Mouse (Mus musculus): Measurements from ENCODE around the gene Qrich1. TPM values are rescaled to one million over a fixed set of nuclear protein-coding genes. Genes with fewer than 3 reads are reported as not detected.
A peak's percentile ranks its signal among the peaks of the same experiment; 100 is the strongest.

Qrich1 gene
- polyA plus RNA-seq, 1 experiment from 2014 or later, result 127 TPM

DNA sequence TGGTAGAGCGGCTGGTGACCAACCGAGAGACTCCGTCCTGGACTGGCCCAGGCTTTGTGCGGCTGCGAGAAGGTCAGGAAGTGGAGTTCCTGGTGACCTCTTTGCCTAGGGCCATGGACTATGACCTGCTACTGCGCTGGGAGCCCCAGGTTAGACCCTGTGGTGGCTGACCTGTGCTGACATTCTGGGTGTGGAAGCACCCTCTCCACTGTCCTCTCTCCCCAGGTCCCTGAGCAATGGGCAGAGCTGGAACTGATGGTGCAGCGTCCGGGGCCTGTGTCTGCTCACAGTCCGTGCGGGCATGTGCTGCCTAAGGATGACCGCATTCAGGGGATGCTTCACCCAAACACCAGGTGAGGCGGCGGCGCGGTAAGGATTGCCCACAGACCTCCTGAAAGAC is 32.6 kb upstream of the Qrich1 start:
- ATAC-seq (ENCODE audit: low FRiP score, low read depth), result no peak
- H3K27ac ChIP-seq (replicated peaks), result no peak overlapping the region
- H3K4me2 ChIP-seq, result no peak overlapping the region
- no peaks in the 10 kb centered on the region for H3K36me3 ChIP-seq
- H3K27me3 ChIP-seq, result no peaks in the 10 kb centered on the region
- no peak overlapping the region for H3K9ac ChIP-seq
- no peaks in the 10 kb centered on the region for H3K9me3 ChIP-seq
- 96% methylated on average over 15 of the region's 15 CpGs for WGBS
- no peak overlapping the region for H3K4me3 ChIP-seq
- peaks cover 13% of the 10 kb centered on the region for H3K4me1 ChIP-seq (replicated peaks)

DNA sequence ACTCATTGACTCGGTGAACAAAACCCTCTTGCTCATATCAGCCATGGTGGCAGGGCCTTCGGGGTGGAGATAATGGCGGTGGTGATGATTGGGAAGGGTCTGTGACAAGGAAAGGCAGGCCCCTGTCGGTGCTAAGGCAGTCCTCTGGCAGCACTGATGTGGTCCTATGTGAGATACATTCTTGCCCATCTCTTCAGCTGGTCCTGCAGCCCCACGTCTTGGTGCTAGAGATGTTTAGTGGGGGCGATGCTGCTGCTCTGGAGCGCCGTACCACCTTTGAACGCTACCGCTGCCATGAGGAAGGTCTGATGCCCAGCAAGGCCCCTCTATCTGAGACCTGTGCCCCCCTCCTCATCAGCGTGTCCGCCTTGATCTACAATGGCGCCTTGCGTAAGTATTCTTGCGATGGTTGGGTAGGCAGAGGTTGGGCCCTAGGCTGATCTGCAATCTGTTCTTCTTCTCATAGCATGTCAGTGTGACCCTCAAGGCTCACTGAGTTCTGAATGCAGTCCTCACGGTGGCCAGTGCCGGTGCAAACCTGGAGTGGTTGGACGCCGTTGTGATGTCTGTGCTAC is 31.2 kb upstream of the Qrich1 start:
- Histone ChIP-seq H3K27ac (replicated peaks) (no peak overlapping the region), H3K9ac (no peak overlapping the region), H3K36me3 (no peaks in the 10 kb centered on the region), H3K27me3 (no peaks in the 10 kb centered on the region), H3K9me3 (no peaks in the 10 kb centered on the region), H3K4me1 (replicated peaks) (peaks cover 9% of the 10 kb centered on the region), H3K4me3 (no peak overlapping the region), H3K4me2 (no peak overlapping the region)
- WGBS, result 95% methylated on average over 19 of the region's 19 CpGs
- no peak for ATAC-seq (ENCODE audit: low FRiP score, low read depth)

DNA sequence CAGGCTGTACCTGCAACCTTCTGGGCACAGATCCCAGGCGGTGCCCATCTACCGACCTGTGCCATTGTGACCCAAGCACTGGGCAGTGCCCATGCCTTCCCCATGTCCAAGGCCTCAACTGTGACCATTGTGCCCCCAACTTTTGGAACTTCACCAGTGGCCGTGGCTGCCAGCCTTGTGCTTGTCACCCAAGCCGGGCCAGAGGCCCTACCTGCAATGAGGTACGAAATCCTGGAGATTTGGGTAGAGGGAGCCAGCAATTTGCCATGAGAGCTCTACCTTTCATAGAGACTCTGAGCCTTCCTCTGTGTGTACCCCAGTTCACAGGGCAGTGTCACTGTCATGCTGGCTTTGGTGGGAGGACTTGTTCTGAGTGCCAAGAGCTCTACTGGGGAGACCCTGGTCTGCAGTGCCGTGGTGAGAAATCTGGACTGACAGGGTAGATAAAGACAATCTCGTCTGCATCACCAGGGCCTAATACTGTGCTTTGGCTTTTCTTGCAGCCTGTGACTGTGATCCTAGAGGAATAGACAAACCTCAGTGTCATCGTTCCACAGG is 29.6 kb upstream of the Qrich1 start:
- WGBS, result 96% methylated on average over 8 of the region's 8 CpGs
- no peaks in the 10 kb centered on the region for H3K36me3 ChIP-seq
- H3K9ac ChIP-seq, result no peak overlapping the region
- H3K27ac ChIP-seq (replicated peaks), result no peak overlapping the region
- H3K4me1 ChIP-seq (replicated peaks), result peaks cover 18% of the 10 kb centered on the region
- no peak for ATAC-seq (ENCODE audit: low FRiP score, low read depth)
- no peaks in the 10 kb centered on the region for H3K9me3 ChIP-seq
- H3K4me3 ChIP-seq, result no peak overlapping the region
- no peaks in the 10 kb centered on the region for H3K27me3 ChIP-seq
- H3K4me2 ChIP-seq, result no peak overlapping the region

DNA sequence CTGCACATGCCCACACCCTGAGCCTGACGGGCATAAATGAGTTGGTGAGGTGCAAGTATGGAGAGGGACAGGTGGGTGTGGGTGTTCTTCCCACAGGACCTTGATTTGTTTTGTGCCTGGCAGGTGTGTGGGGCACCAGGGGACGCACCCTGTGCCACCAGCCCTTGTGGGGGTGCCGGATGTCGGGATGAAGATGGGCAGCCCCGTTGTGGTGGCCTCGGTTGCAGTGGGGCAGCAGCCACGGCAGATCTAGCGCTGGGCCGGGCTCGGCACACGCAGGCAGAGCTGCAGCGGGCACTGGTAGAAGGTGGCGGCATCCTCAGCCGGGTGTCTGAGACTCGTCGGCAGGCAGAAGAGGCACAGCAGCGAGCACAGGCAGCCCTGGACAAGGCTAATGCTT is 28.2 kb upstream of the Qrich1 start:
- WGBS, result 95% methylated on average over 17 of the region's 17 CpGs
- ATAC-seq (ENCODE audit: low FRiP score, low read depth), result no peak

DNA sequence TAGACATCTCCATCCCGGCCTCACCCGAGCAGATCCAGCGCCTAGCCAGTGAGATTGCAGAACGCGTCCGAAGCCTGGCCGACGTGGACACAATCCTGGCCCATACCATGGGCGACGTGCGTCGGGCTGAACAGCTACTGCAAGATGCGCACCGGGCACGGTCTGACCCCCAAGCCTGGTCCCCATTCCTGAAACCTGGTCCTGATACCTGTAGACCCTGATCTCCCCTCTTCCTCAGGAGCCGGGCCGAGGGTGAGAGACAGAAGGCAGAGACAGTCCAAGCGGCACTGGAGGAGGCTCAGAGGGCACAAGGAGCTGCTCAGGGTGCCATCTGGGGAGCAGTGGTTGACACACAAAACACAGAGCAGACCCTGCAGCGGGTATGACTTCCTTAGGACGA is 27.4 kb upstream of the Qrich1 start:
- 98% methylated on average over 20 of the region's 20 CpGs for WGBS
- Histone ChIP-seq H3K36me3 (peaks cover 21% of the 10 kb centered on the region), H3K27me3 (no peaks in the 10 kb centered on the region), H3K4me3 (no peak overlapping the region), H3K4me1 (replicated peaks) (peaks cover 24% of the 10 kb centered on the region), H3K4me2 (no peak overlapping the region), H3K27ac (replicated peaks) (no peak overlapping the region), H3K9ac (no peak overlapping the region), H3K9me3 (no peaks in the 10 kb centered on the region)
- ATAC-seq (ENCODE audit: low FRiP score, low read depth), result no peak

More for the DNA sequence above, 28.2 kb upstream of the Qrich1 start:
- Histone ChIP-seq H3K9me3 (no peaks in the 10 kb centered on the region), H3K27ac (replicated peaks) (no peak overlapping the region), H3K4me3 (no peak overlapping the region), H3K4me2 (no peak overlapping the region), H3K9ac (no peak overlapping the region), H3K4me1 (replicated peaks) (peaks cover 24% of the 10 kb centered on the region), H3K27me3 (no peaks in the 10 kb centered on the region), H3K36me3 (peaks cover 13% of the 10 kb centered on the region)

DNA sequence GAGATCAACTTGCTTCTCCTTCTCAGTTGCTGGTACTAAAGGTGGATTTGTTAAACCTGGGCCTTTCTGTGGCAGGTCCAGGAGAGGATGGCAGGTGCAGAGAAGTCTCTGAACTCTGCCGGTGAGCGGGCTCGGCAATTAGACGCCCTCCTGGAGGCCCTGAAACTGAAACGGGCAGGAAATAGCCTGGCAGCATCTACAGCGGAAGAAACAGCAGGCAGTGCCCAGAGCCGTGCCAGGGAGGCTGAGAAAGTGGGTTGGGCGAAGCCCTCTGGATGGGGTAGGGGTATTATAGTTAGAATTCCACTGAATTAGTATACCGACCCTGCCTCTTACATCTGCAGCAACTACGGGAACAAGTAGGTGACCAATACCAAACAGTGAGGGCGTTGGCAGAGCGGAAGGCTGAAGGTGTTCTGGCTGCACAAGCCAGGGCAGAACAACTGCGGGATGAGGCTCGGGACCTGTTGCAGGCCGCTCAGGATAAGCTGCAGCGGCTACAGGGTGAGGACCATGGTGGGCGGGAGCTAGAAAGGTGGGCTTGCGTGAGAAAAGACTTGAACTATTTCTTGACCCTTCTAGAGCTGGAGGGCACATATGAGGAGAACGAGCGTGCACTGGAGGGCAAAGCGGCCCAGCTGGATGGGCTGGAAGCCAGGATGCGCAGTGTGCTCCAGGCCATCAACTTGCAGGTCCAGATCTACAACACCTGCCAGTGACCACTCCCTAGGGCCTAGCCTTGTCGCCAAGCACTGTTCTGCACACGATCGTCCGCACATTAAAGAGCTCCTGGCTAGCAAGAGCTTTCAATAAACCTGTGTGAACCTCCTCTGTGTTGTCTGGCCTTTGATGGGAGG is 26.7 kb upstream of the Qrich1 start:
- H3K4me2 ChIP-seq, result peak overlapping the region; percentile 73
- peaks cover 24% of the 10 kb centered on the region for H3K4me1 ChIP-seq (replicated peaks)
- ATAC-seq (ENCODE audit: low FRiP score, low read depth), result peak; percentile 32; the same call in 1 of the 2 replicates
- H3K27me3 ChIP-seq, result no peaks in the 10 kb centered on the region
- no peaks in the 10 kb centered on the region for H3K9me3 ChIP-seq
- peak overlapping the region; percentile 62 for H3K9ac ChIP-seq
- H3K36me3 ChIP-seq, result peaks cover 28% of the 10 kb centered on the region
- H3K4me3 ChIP-seq, result peak overlapping the region; percentile 98
- peak overlapping the region; percentile 95 for H3K27ac ChIP-seq (replicated peaks)
- WGBS, result 62% methylated on average over 26 of the region's 26 CpGs

DNA sequence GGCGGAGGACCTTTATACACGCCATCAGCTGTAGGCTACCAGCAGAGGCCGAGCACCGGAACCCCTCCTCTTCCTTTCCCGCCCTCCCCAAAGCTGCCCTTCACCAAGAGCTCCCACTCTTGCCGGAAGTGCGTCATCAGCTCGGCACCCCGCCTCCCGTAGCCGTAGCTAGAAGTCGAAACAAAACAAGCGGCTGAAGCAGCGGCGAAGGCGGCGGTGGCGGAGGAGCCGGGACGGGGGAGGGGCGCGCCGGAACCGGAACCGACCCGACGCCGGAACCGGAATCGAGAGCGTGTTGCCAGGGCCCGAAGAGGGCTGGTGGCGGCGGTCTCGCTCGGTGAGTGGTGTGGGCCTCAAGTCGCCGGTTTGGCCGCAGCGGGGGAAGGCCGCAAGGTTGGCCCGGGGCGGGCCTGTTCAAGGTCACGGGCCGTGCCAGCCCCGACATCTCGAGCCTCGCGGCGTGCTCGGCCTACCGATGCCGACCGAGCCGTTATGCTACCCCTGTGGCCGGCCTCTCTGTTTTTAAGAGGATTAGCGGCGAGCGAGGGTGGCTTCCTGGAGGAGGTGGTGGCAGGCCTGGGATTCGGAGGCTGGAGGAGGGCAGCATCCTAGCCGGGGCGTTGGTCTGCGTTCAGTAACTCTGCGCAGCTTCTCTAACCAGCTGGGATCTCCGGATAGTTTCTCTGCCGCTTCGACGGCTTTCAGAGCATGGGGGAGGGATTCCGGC is 25.9 kb upstream of the Qrich1 start, which contains the start of gene Usp19:
TSS of gene Usp19 (plus strand) at position 44 of the 727 bp plus-strand sequence.
- Histone ChIP-seq H3K9me3 (no peaks in the 10 kb centered on the region), H3K9ac (peak within 1 kb of the TSS; percentile 99), H3K4me1 (replicated peaks) (peaks cover 24% of the 10 kb centered on the region), H3K4me3 (peak within 1 kb of the TSS; percentile 98), H3K27ac (replicated peaks) (peak within 1 kb of the TSS; percentile 95), H3K36me3 (peaks cover 36% of the 10 kb centered on the region), H3K4me2 (peak within 1 kb of the TSS; percentile 73), H3K27me3 (no peaks in the 10 kb centered on the region)
- under 1% methylated on average over 68 of the region's 69 CpGs for WGBS
- ATAC-seq (ENCODE audit: low FRiP score, low read depth), result peak; percentile 96

DNA sequence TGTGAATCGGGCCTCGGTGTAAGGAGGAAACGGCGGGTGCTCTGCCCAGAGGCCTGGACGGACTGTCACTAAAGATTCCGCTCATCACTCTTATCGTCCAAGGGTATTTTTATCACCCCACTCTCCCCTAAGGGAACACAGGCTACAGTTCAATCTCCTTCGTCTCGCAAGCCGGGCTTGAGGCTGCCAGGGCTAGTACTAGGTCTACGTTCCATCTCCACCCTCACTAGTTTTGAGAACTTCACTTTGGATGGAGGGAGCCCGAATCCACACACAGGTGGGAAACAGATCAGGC is 25.4 kb upstream of the Qrich1 start:
- H3K4me1 ChIP-seq (replicated peaks), result peaks cover 24% of the 10 kb centered on the region
- no peaks in the 10 kb centered on the region for H3K9me3 ChIP-seq
- H3K9ac ChIP-seq, result peak overlapping the region; percentile 99
- no peak for ATAC-seq (ENCODE audit: low FRiP score, low read depth)
- peaks cover 41% of the 10 kb centered on the region for H3K36me3 ChIP-seq
- H3K4me3 ChIP-seq, result peak overlapping the region; percentile 98
- H3K27ac ChIP-seq (replicated peaks), result peak overlapping the region; percentile 95
- H3K4me2 ChIP-seq, result peak overlapping the region; percentile 73
- WGBS, result 11% methylated on average over 12 of the region's 12 CpGs
- no peaks in the 10 kb centered on the region for H3K27me3 ChIP-seq

DNA sequence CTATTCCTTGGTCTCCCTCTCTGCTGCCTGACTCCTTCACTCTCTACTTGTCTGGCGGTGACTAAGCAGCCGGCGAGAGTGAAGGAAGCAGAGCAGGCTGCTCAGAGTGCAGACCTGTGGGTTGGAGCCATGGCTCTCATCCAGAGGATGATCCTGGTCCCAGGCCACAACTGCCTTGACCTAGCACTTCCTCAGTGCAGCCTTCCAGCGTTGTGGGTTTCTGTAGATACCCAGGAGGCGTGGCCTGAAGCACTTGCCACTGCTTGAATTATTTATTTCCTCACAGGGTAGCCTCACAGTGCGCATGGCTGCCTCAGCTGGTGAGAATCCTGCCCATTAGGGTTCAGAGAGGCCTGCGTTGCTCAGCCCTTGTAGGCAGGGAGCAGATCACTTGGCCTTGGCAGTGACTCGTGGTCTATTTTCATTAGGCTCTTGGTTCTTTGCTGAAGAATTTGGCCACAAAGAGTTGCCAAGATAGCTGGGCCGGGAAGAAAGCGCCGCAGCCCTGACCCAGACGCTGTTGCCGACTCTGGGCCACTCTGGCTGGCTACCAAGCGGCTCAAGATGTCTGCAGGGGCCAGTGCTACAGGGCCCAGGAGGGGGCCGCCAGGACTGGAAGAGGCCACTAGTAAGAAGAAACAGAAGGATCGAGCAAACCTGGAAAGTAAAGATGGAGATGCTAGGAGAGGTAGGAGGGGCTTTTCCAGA is 24.4 kb upstream of the Qrich1 start:
- Histone ChIP-seq H3K27ac (replicated peaks) (no peak overlapping the region), H3K4me2 (peak overlapping the region; percentile 73), H3K4me1 (replicated peaks) (peaks cover 24% of the 10 kb centered on the region), H3K36me3 (peaks cover 51% of the 10 kb centered on the region), H3K9me3 (no peaks in the 10 kb centered on the region), H3K27me3 (no peaks in the 10 kb centered on the region), H3K4me3 (peak overlapping the region; percentile 98), H3K9ac (peak overlapping the region; percentile 99; the same call in 1 of the 2 replicates)
- WGBS, result 82% methylated on average over 16 of the region's 16 CpGs
- ATAC-seq (ENCODE audit: low FRiP score, low read depth), result no peak

DNA sequence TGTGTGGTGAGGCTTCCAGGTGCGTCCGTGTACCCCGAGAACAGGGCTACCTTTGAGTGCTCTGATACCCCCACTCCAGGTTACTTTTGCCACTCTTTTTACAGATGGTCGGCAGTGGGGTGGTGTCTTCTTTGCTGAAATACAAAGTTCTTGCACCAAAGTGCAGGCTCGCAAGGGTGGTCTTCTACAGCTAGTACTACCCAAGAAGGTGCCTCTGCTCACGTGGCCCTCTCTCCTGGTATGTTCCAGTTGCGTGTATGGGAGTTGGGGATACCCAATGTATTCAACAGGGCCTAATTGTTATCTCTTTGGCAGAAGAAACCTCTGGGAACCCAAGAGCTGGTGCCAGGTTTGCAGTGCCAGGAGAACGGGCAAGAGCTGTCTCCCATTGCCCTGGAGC is 23.4 kb upstream of the Qrich1 start:
- H3K36me3 ChIP-seq, result peaks cover 60% of the 10 kb centered on the region
- H3K27me3 ChIP-seq, result no peaks in the 10 kb centered on the region
- ATAC-seq (ENCODE audit: low FRiP score, low read depth), result no peak
- no peak overlapping the region for H3K27ac ChIP-seq (replicated peaks)
- no peak overlapping the region for H3K4me2 ChIP-seq
- no peak overlapping the region for H3K9ac ChIP-seq
- H3K9me3 ChIP-seq, result no peaks in the 10 kb centered on the region
- H3K4me3 ChIP-seq, result no peak overlapping the region
- H3K4me1 ChIP-seq (replicated peaks), result peaks cover 24% of the 10 kb centered on the region
- 95% methylated on average over 8 of the region's 8 CpGs for WGBS

DNA sequence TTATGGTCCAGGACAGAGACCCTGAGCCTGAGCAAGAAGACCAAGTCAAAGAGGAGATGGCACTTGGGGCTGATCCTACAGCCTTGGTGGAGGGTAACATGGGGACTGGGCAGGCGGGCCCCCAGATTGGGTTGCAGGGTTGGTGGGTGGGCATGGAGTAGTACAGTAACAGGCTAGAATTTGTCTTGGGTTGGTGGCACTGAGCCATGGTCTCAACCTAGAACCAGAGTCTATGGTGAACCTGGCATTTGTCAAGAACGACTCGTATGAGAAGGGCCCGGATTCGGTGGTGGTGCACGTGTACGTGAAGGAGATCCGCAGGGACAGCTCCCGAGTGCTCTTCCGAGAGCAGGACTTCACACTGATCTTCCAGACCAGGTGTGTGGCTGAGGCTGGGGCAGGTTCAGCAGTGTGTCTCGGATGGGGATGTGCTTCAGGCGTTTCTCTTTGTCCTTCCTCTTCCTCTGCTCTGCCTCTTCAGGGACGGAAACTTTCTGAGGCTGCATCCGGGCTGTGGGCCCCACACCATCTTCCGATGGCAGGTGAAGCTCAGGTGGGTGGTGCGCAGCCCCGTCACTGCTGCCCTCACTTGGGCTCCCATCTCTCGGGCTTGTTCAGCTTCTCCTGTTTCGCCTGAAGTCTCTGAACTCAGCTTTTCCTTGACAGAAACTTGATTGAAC is 22.3 kb upstream of the Qrich1 start:
- H3K36me3 ChIP-seq, result peaks cover 71% of the 10 kb centered on the region
- WGBS, result 95% methylated on average over 19 of the region's 19 CpGs
- no peak overlapping the region for H3K4me3 ChIP-seq
- no peak overlapping the region for H3K9ac ChIP-seq
- no peak overlapping the region for H3K4me2 ChIP-seq
- H3K27ac ChIP-seq (replicated peaks), result no peak overlapping the region
- no peaks in the 10 kb centered on the region for H3K27me3 ChIP-seq
- peaks cover 24% of the 10 kb centered on the region for H3K4me1 ChIP-seq (replicated peaks)
- no peak for ATAC-seq (ENCODE audit: low FRiP score, low read depth)
- no peaks in the 10 kb centered on the region for H3K9me3 ChIP-seq
